In genomic region chr15:100274790-100275559, GRCm38 (mm10) we compare ENCODE assay signal across 28 mouse cellular contexts. TPM values are rescaled to one million over a fixed set of nuclear protein-coding genes. Genes with fewer than 3 reads are reported as not detected.
"Had no signal": no experiment of that assay in that cellular context is flagged by ENCODE, and none has a peak within 500 bp of the region (broad histone marks: within the 10 kb centered on the region; RNA-seq: fewer than 3 reads in every experiment).

No protein-coding gene starts in this region.

- H3K4me2 ChIP-seq: liver, embryonic 13.5 days; midbrain, embryonic 12.5 days; midbrain, embryonic 15.5 days; neural tube, embryonic 12.5 days; neural tube, embryonic 15.5 days had no signal

- H3K27ac ChIP-seq: left cerebral cortex, adult 2 months; liver, embryonic 13.5 days; macrophage; midbrain, embryonic 12.5 days; midbrain, embryonic 15.5 days; neural tube, embryonic 12.5 days; neural tube, embryonic 15.5 days; stomach, postnatal 0 days had no signal

- H3K36me3 ChIP-seq: liver, embryonic 13.5 days; midbrain, embryonic 12.5 days; midbrain, embryonic 15.5 days; neural tube, embryonic 12.5 days; neural tube, embryonic 15.5 days had no signal

- DNase-seq: layer of hippocampus, postnatal 36 days; liver, embryonic 13.5 days; lung, adult 2 months; lung, postnatal 14 days; right cerebral cortex, adult 18-20 months; right cerebral cortex, postnatal 14 days; right cerebral cortex, postnatal 4 days; thymus, adult 2 months; thymus, postnatal 14 days; thymus, postnatal 4 days had no signal

- ATAC-seq: midbrain, embryonic 15.5 days had no signal

- H3K27me3 ChIP-seq: liver, embryonic 13.5 days; midbrain, embryonic 15.5 days; neural tube, embryonic 12.5 days; neural tube, embryonic 15.5 days had no signal

- H3K9ac ChIP-seq: liver, embryonic 13.5 days; midbrain, embryonic 12.5 days; midbrain, embryonic 15.5 days; neural tube, embryonic 12.5 days; neural tube, embryonic 15.5 days had no signal

- H3K4me3 ChIP-seq: left cerebral cortex, adult 2 months; liver, embryonic 13.5 days; midbrain, embryonic 12.5 days; midbrain, embryonic 15.5 days; neural tube, embryonic 12.5 days; neural tube, embryonic 15.5 days had no signal

- H3K4me1 ChIP-seq: liver, embryonic 13.5 days; midbrain, embryonic 12.5 days; midbrain, embryonic 15.5 days; neural tube, embryonic 12.5 days; neural tube, embryonic 15.5 days had no signal

- H3K9me3 ChIP-seq: liver, embryonic 13.5 days; midbrain, embryonic 12.5 days; midbrain, embryonic 15.5 days; neural tube, embryonic 12.5 days; neural tube, embryonic 15.5 days had no signal

RNA-seq across cellular contexts. Expression of gene Tmprss12, which starts 5.7 kb away (rescaled TPM):
- total RNA-seq: layer of hippocampus, adult 8-10 months; layer of hippocampus, postnatal 10 days; layer of hippocampus, postnatal 36 days; left cerebral cortex, adult 2 months; left cerebral cortex, postnatal 10 days; left cerebral cortex, postnatal 36 days; liver, adult 2 months; megakaryocyte, adult 5-6 weeks had no signal
- polyA plus RNA-seq: limb, embryonic 11.5 days; limb, embryonic 14.5 days; liver, adult 2 months; liver, embryonic 13.5 days; liver, embryonic 16.5 days; lung, adult 2 months; lung, embryonic 16.5 days; macrophage; midbrain, embryonic 12.5 days; midbrain, embryonic 15.5 days; neural tube, embryonic 12.5 days; neural tube, embryonic 15.5 days; stomach, postnatal 0 days; thymus, adult 2 months had no signal

RNA-seq across cellular contexts. Expression of gene Mettl7a3, which starts 59.8 kb away (rescaled TPM):
- total RNA-seq: layer of hippocampus, postnatal 10 days; liver, adult 2 months; megakaryocyte, adult 5-6 weeks had no signal
- polyA plus RNA-seq: limb, embryonic 11.5 days; liver, adult 2 months; liver, embryonic 13.5 days; liver, embryonic 16.5 days; lung, embryonic 16.5 days; macrophage; midbrain, embryonic 12.5 days; midbrain, embryonic 15.5 days; stomach, embryonic 14.5 days; stomach, postnatal 0 days had no signal
